Mouse (Mus musculus) kidney, embryonic 14.5 days (tissue): ENCODE results near the gene Rhod. TPM values are rescaled to one million over a fixed set of nuclear protein-coding genes. Genes with fewer than 3 reads are reported as not detected.

Source experiments
- ATAC-seq: fragments of 200-750 bp; cut with Nextera tagmentation; 2 replicates; pipeline ENCODE4 v1.8.0; 2017; ENCODE audit warnings: moderate number of reproducible peaks, mild to moderate bottlenecking, moderate TSS enrichment, moderate library complexity; ENCODE audit not compliant: low FRiP score, low TSS enrichment
- H3K27ac ChIP-seq: fragments of 300-500 bp; sonication (generic); 2 replicates; pipeline ENCODE4 v1.5.1; 2014; ENCODE audit warnings: low read depth, mild to moderate bottlenecking, low read length, moderate library complexity, mixed read lengths
- H3K27me3 ChIP-seq: fragments of 300-500 bp; sonication (generic); 2 replicates; pipeline ENCODE4 v1.6.1; 2014; ENCODE audit warnings: mild to moderate bottlenecking, low read length; ENCODE audit not compliant: control insufficient read depth, insufficient read depth
- H3K36me3 ChIP-seq: fragments of 300-500 bp; sonication (generic); 2 replicates; pipeline ENCODE4 v1.6.1; 2014; ENCODE audit warnings: low read length, mixed read lengths; ENCODE audit not compliant: control insufficient read depth, insufficient read depth
- H3K4me1 ChIP-seq: fragments of 300-500 bp; sonication (generic); 2 replicates; pipeline ENCODE4 v1.6.1; 2014; ENCODE audit warnings: low read length, mixed read lengths; ENCODE audit not compliant: control insufficient read depth, insufficient read depth
- H3K4me2 ChIP-seq: fragments of 300-500 bp; sonication (generic); replicated peaks from 2 replicates; pipeline ENCODE4 v1.6.1; 2014; ENCODE audit warnings: low read depth, mild to moderate bottlenecking, low read length
- H3K4me3 ChIP-seq: fragments of 300-500 bp; sonication (generic); 2 replicates; pipeline ENCODE4 v1.5.1; 2014; ENCODE audit warnings: mild to moderate bottlenecking, low read length
- H3K9ac ChIP-seq: fragments of 300-500 bp; sonication (generic); 2 replicates; pipeline ENCODE4 v1.6.1; 2014; ENCODE audit warnings: low read depth, mild to moderate bottlenecking, low read length, moderate library complexity
- H3K9me3 ChIP-seq: fragments of 300-500 bp; sonication (generic); 2 replicates; pipeline ENCODE4 v1.6.1; 2016; ENCODE audit warnings: low read length; ENCODE audit not compliant: control insufficient read depth
- WGBS: fragments of 180-500 bp; shearing (Covaris S2); extraction: QIAGEN DNeasy Blood & Tissue Kit; methylation state at CpG from one replicate; pipeline ENCODE4 v1.1.7; 2014; 5-methylcytosine and 5-hydroxymethylcytosine counted together
- polyA plus RNA-seq: library from polyadenylated mRNA; unstranded; fragments of >200 nt; fragmentation: Nextera tagmentation; extraction: Ambion mirVana; gene quantifications from 2 replicates; pipeline ENCODE4 v1.2.1, GENCODE M21; 2014

Rhod gene
- polyA plus RNA-seq, 1 experiment from 2014 or later = 40.7 TPM

DNA sequence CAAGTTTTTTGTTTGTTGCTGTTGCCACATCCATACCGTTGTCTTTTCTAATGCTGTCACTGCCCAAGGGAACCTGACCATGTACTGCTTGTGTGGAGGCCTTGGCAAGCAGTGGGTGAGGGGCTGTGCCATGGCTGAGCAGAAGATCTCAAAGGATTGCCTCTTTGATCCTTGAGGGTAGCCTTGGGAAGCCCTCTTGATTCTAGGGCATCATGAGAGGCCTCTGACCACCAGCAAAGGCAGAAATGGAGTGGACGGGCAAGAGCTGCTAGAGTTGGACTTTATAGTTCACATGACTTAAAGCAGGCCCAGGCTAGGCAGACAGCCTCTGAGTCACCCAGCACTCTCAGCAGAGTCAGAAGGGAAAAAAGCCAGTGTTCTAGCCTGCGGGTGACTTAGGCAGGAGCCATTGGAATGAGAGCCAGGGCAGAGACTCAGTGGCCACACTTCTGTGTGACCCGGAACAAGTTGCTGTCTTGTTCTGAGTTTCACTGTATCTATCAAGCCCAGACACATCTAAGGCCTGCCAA lies 9.1 kb downstream of the Rhod start:
- Histone ChIP-seq H3K9ac (no peak overlapping the region), H3K9me3 (no peaks in the 10 kb centered on the region), H3K4me1 (no peaks in the 10 kb centered on the region), H3K4me2 (no peak overlapping the region), H3K4me3 (no peak overlapping the region), H3K27me3 (no peaks in the 10 kb centered on the region), H3K36me3 (peaks cover 38% of the 10 kb centered on the region), H3K27ac (no peak overlapping the region)
- WGBS = 94% methylated on average over 4 of the region's 4 CpGs
- no peak for ATAC-seq

DNA sequence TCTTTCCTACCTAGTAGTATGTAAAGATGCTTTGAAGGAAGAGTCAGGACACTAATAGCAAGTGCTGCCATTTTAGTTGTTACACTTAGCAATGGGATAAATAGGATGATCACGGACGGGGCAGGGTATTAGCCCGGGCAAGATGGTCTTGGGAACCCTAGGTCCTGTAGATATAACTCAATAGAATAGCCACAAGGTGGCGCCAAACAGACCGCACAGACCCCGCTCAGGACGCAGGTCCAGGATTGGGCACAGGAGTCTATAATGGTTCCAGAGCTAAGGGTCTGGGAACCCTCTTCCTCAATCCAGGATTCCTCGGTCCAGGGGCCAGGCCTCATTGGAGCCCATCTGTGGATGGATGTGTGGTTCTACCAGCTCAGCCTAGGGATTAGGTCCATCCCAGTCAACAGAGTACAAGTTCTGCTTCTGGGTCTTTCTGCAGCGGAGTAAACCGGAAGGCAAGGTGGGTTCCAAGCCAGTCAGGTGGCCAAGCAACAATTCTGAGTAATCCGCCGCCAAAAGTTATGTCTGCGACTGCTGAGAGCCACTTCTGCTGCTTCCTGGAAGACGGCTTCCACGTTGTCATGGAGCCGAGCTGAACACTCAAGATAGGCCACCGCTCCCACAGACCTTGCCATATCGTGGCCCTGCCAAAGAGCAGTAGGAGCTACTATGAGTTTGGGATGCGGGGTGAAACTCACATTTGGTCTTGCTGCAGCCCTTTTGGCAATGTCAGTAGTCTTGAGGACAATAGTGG lies 13.4 kb downstream of the Rhod start:
- WGBS = 79% methylated on average over 19 of the region's 19 CpGs
- no peak for ATAC-seq

GRCm38 (mm10) chr19:4423021-4423420 lies 16.2 kb downstream of the Rhod start:
- 78% methylated on average over 3 of the region's 3 CpGs for WGBS
- no peaks in the 10 kb centered on the region for H3K27me3 ChIP-seq
- H3K4me3 ChIP-seq = no peak overlapping the region
- no peak for ATAC-seq
- H3K36me3 ChIP-seq = peaks cover 29% of the 10 kb centered on the region
- no peak overlapping the region for H3K4me2 ChIP-seq
- no peak overlapping the region for H3K27ac ChIP-seq
- no peaks in the 10 kb centered on the region for H3K9me3 ChIP-seq
- H3K4me1 ChIP-seq = no peaks in the 10 kb centered on the region
- no peak overlapping the region for H3K9ac ChIP-seq

More for the DNA sequence above, 13.4 kb downstream of the Rhod start:
- H3K4me3 ChIP-seq = no peak overlapping the region
- peaks cover 36% of the 10 kb centered on the region for H3K36me3 ChIP-seq
- no peaks in the 10 kb centered on the region for H3K9me3 ChIP-seq
- H3K4me1 ChIP-seq = no peaks in the 10 kb centered on the region
- no peak overlapping the region for H3K9ac ChIP-seq
- no peak overlapping the region for H3K27ac ChIP-seq
- H3K27me3 ChIP-seq = no peaks in the 10 kb centered on the region
- H3K4me2 ChIP-seq = no peak overlapping the region

DNA sequence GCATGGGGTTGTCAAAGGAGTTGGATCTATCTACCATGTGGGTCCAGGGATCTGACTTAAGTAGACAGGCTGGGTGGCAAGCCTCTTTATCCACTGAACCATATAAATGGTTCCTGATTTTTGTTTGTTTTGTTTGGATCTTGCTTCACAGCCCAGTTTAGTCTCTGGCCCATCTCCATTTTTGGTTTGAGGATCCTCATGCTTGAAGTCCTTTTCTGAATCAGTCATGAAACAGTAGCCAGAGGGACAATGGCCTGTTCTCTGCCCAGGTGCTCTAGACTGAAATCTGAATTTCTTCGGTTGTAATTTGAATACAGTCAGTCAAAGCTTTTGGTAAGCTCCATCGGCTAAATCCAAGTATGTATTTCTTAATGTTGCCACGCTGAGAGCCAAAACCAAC lies 16.7 kb downstream of the Rhod start:
- no peaks in the 10 kb centered on the region for H3K4me1 ChIP-seq
- ATAC-seq = no peak
- H3K9me3 ChIP-seq = no peaks in the 10 kb centered on the region
- H3K9ac ChIP-seq = no peak overlapping the region
- no peak overlapping the region for H3K4me3 ChIP-seq
- peaks cover 26% of the 10 kb centered on the region for H3K36me3 ChIP-seq
- no peaks in the 10 kb centered on the region for H3K27me3 ChIP-seq
- 94% methylated on average over 3 of the region's 3 CpGs for WGBS
- H3K4me2 ChIP-seq = no peak overlapping the region
- H3K27ac ChIP-seq = no peak overlapping the region

DNA sequence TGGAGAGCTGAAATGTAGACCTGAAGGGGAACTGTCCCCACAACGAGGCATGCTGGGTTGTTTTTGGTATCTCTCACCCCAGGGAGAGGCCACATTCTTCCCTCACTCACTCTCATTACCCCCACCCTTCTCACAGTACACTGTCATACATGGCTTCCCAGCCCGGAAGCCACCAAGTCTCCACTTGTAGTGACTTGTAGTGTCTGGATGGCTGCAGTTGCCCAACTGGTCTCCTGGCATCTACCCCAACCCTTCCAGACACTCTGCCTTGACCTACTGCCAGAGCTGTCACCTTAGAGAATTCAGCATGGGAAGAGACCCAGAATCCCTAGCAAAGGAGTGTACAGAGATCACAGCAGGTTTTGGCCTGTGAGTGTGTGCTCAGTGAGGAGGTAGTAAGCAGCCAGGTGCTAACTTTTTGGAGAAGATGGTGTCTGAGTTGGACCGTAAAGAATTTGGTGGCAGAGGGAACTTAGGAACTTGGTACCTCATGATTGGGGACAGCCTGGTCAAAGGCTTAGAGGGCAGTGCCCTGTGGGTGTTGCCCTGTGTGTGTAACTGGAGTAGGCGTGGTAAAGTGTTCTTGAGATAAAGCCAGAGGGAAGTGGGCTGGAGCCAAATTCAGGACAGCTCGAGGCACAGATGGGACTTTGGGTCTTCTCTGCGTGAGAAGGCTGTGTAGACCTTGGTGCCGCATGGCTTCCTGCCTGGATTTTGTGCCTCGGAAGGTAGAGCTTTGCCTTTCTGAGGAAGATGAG lies 18.9 kb downstream of the Rhod start:
- ATAC-seq = no peak
- WGBS = 86% methylated on average over 8 of the region's 8 CpGs

GRCm38 (mm10) chr19:4419711-4420110 lies 19.5 kb downstream of the Rhod start:
- H3K36me3 ChIP-seq = peaks cover 7% of the 10 kb centered on the region; the same call in 1 of the 2 replicates
- no peak overlapping the region for H3K27ac ChIP-seq
- no peak for ATAC-seq
- H3K9me3 ChIP-seq = no peaks in the 10 kb centered on the region
- no peaks in the 10 kb centered on the region for H3K4me1 ChIP-seq
- no peak overlapping the region for H3K4me3 ChIP-seq
- H3K4me2 ChIP-seq = no peak overlapping the region
- no peak overlapping the region for H3K9ac ChIP-seq
- H3K27me3 ChIP-seq = no peaks in the 10 kb centered on the region
- 93% methylated on average over 5 of the region's 5 CpGs for WGBS

More for the DNA sequence above, 18.9 kb downstream of the Rhod start:
- no peaks in the 10 kb centered on the region for H3K27me3 ChIP-seq
- H3K9ac ChIP-seq = no peak overlapping the region
- H3K4me1 ChIP-seq = no peaks in the 10 kb centered on the region
- H3K4me2 ChIP-seq = no peak overlapping the region
- no peak overlapping the region for H3K27ac ChIP-seq
- H3K36me3 ChIP-seq = peaks cover 13% of the 10 kb centered on the region
- no peak overlapping the region for H3K4me3 ChIP-seq
- H3K9me3 ChIP-seq = no peaks in the 10 kb centered on the region

DNA sequence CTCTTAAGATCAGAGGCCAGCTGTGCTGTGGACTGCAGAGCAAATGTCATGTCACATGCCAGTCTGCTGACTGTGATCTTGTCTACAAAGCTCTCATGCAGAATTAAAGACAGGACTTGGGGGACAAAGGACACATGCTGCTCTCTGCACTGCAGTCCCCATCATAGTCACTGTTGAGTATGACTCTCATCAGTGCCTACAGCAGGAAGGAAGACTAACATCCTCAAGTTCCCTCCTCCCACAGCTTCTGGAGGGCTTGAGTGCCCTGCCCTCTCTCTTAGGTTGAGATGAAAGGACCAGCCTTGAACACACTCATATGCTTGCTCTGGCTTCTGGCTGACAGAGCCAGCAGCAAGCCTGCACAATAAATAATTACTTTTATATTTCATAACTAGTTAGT lies 21.5 kb downstream of the Rhod start:
- Histone ChIP-seq H3K27me3 (no peaks in the 10 kb centered on the region), H3K36me3 (no peaks in the 10 kb centered on the region; the same call in 1 of the 2 replicates), H3K4me3 (no peak overlapping the region), H3K27ac (no peak overlapping the region), H3K9ac (no peak overlapping the region), H3K9me3 (no peaks in the 10 kb centered on the region), H3K4me2 (no peak overlapping the region), H3K4me1 (no peaks in the 10 kb centered on the region)
- ATAC-seq = no peak

- ATAC-seq = 0 out of 2 replicates have a peak, but pooled peaks have one; percentile 46
- Histone ChIP-seq H3K36me3 (no peaks in the 10 kb centered on the region), H3K4me1 (no peaks in the 10 kb centered on the region), H3K27me3 (no peaks in the 10 kb centered on the region), H3K4me3 (no peak overlapping the region), H3K9ac (no peak overlapping the region), H3K4me2 (no peak overlapping the region), H3K9me3 (no peaks in the 10 kb centered on the region), H3K27ac (no peak overlapping the region)
- 0% methylated on average over 1 of the region's 1 CpGs for WGBS
These were observed 22.0 kb downstream of the Rhod start for GRCm38 (mm10) chr19:4417183-4417582.

- Histone ChIP-seq H3K27ac (no peak overlapping the region), H3K27me3 (no peaks in the 10 kb centered on the region), H3K4me3 (no peak overlapping the region), H3K9ac (no peak overlapping the region), H3K4me2 (no peak overlapping the region), H3K36me3 (no peaks in the 10 kb centered on the region), H3K4me1 (no peaks in the 10 kb centered on the region), H3K9me3 (no peaks in the 10 kb centered on the region)
- 86% methylated on average over 1 of the region's 1 CpGs for WGBS
- ATAC-seq = no peak
These were observed 24.6 kb downstream of the Rhod start for GRCm38 (mm10) chr19:4414631-4415030.
